Mouse (Mus musculus) cerebellum, adult 2 months (tissue): Measurements from ENCODE around the gene Rhobtb1.

ENCODE experiments used
- CTCF ChIP-seq: fragments of 200-500 bp; IDR thresholded peaks from 2 replicates; pipeline ENCODE4 v1.5.1; 2011; ENCODE audit warnings: low read depth, mild to moderate bottlenecking, control low read depth, low read length, moderate library complexity, borderline replicate concordance; ENCODE audit not compliant: insufficient read depth
- POLR2A ChIP-seq: fragments of 200-500 bp; IDR thresholded peaks from 2 replicates; pipeline ENCODE4 v1.6.1; 2011; ENCODE audit warnings: low read length, control low read depth, borderline replicate concordance; ENCODE audit not compliant: insufficient read depth

GRCm38 (mm10) chr10:69208705-69209104 lies 57.5 kb downstream of the Rhobtb1 start:
- TF ChIP-seq CTCF (no peak), POLR2A (no peak)
